Mouse (Mus musculus) midbrain, postnatal 0 days (tissue): ENCODE results near the gene Rgma. TPM values are rescaled to one million over a fixed set of nuclear protein-coding genes. Genes with fewer than 3 reads are reported as not detected.

ENCODE experiments used
- ATAC-seq: fragments of 200-750 bp; cut with Nextera tagmentation; 2 replicates; pipeline ENCODE4 v1.8.0; 2017; ENCODE audit warnings: moderate number of reproducible peaks, mild to moderate bottlenecking, moderate TSS enrichment, moderate library complexity; ENCODE audit not compliant: low FRiP score
- DNase-seq: peaks from one replicate; pipeline ENCODE4 v3.0.0-alpha.2; 2015; ENCODE audit warnings: low spot score
- H3K27ac ChIP-seq: fragments of 300-500 bp; sonication (generic); 2 replicates; pipeline ENCODE4 v1.5.1; 2014; ENCODE audit warnings: low read depth, mild to moderate bottlenecking, low read length, mixed read lengths
- H3K27me3 ChIP-seq: fragments of 300-500 bp; sonication (generic); 2 replicates; pipeline ENCODE4 v1.6.1; 2014; ENCODE audit warnings: low read length, control low read depth, mixed read lengths; ENCODE audit not compliant: insufficient read depth
- H3K36me3 ChIP-seq: fragments of 300-500 bp; sonication (generic); 2 replicates; pipeline ENCODE4 v1.6.1; 2014; ENCODE audit warnings: low read length, control low read depth, mixed read lengths; ENCODE audit not compliant: insufficient read depth
- H3K4me1 ChIP-seq: fragments of 300-500 bp; sonication (generic); 2 replicates; pipeline ENCODE4 v1.6.1; 2014; ENCODE audit warnings: mild to moderate bottlenecking, control low read depth, antibody characterized with exemption, low read length, mixed read lengths; ENCODE audit not compliant: insufficient read depth
- H3K4me2 ChIP-seq: fragments of 300-500 bp; sonication (generic); 2 replicates; pipeline ENCODE4 v1.6.1; 2014; ENCODE audit warnings: low read depth, mild to moderate bottlenecking, low read length, mixed read lengths; ENCODE audit not compliant: poor library complexity, severe bottlenecking
- H3K4me3 ChIP-seq: fragments of 300-500 bp; sonication (generic); 2 replicates; pipeline ENCODE4 v1.5.1; 2014; ENCODE audit warnings: low read depth, mild to moderate bottlenecking, low read length, moderate library complexity
- H3K9ac ChIP-seq: fragments of 300-500 bp; sonication (generic); replicated peaks from 2 replicates; pipeline ENCODE4 v1.6.1; 2014; ENCODE audit warnings: mild to moderate bottlenecking, low read length, moderate library complexity, mixed read lengths; ENCODE audit not compliant: poor library complexity, severe bottlenecking
- H3K9me3 ChIP-seq: fragments of 300-500 bp; sonication (generic); 2 replicates; pipeline ENCODE4 v1.6.1; 2016; ENCODE audit warnings: low read length, control low read depth
- CTCF ChIP-seq: IDR thresholded peaks from 2 replicates; pipeline ENCODE4 v1.5.1; 2016; ENCODE audit warnings: antibody characterized with exemption, mild to moderate bottlenecking
- WGBS: fragments of 180-500 bp; shearing (Covaris S2); extraction: QIAGEN DNeasy Blood & Tissue Kit; methylation state at CpG from one replicate; pipeline ENCODE4 v1.1.7; 2014; 5-methylcytosine and 5-hydroxymethylcytosine counted together
- polyA plus RNA-seq: library from polyadenylated mRNA; unstranded; fragments of >200 nt; fragmentation: Nextera tagmentation; extraction: Ambion mirVana; gene quantifications from 2 replicates; pipeline ENCODE4 v1.2.1, GENCODE M21; 2015
- total RNA-seq: library from RNA; depleted of rRNA; stranded (reverse); fragments of >200 nt; gene quantifications from 2 replicates; pipeline ENCODE4 v1.2.3, GENCODE M21; 2014

Gene Rgma
- total and polyA plus RNA-seq, 2 experiments from 2014 or later, result 42.9 to 160 TPM

DNA sequence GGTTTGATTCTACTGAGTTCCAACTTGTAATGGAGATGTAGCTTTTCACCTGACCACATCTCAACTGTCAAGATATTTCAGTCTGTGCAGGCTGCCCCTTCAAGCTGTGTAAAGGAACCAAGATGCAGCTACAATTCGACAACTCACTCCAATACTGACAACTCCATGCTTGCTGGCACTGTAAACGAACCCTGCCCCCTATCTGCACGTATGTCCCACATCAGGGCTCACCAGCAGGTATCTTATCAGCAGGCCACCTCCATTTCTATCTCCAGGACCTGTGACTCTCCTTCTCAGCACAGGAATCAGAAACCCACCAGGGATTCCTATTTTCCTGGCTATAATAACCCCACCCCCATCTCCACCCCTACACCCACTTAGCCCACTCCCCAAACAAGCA is 53.2 kb downstream of the Rgma start:
- TF ChIP-seq CTCF, result no peak
- Histone ChIP-seq H3K36me3 (peaks cover 28% of the 10 kb centered on the region), H3K4me3 (no peak overlapping the region), H3K9me3 (no peaks in the 10 kb centered on the region), H3K27me3 (no peaks in the 10 kb centered on the region), H3K9ac (no peak overlapping the region), H3K4me1 (0 out of 2 replicates have a peak, but pooled peaks cover 2% of the 10 kb centered on the region), H3K27ac (no peak overlapping the region), H3K4me2 (no peak overlapping the region)
- no peak for ATAC-seq
- 90% methylated on average over 3 of the region's 3 CpGs for WGBS
- no peak for DNase-seq

- H3K27ac ChIP-seq, result peak overlapping the region; percentile 38
- H3K4me3 ChIP-seq, result no peak overlapping the region
- H3K27me3 ChIP-seq, result no peaks in the 10 kb centered on the region
- DNase-seq, result no peak
- H3K36me3 ChIP-seq, result peaks cover 43% of the 10 kb centered on the region
- 68% methylated on average over 6 of the region's 6 CpGs for WGBS
- H3K4me2 ChIP-seq, result no peak overlapping the region
- no peak for ATAC-seq
- peak; percentile 29 for TF ChIP-seq CTCF
- H3K4me1 ChIP-seq, result no peaks in the 10 kb centered on the region
- H3K9ac ChIP-seq, result no peak overlapping the region
- no peaks in the 10 kb centered on the region for H3K9me3 ChIP-seq
Measured at GRCm38 (mm10) chr7:73433637-73434335, 58.5 kb downstream of the Rgma start.

DNA sequence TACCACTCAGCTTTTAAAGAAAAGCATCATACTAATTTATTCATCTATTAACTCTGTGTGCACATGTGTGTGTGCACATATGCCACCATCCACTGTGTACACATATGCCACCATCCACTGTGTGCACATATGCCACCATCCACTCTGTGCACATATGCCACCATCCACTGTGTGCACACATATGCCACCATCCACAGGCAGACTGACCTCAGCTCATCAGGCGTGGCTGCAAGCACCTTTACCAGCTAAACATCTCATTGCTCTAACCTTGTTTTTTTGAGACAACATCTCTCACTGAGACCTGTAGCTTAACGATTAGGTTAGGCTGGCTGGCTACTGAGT is 59.0 kb downstream of the Rgma start:
- H3K27ac ChIP-seq, result no peak overlapping the region
- DNase-seq, result no peak
- 89% methylated on average over 2 of the region's 2 CpGs for WGBS
- H3K4me1 ChIP-seq, result no peaks in the 10 kb centered on the region
- no peaks in the 10 kb centered on the region for H3K27me3 ChIP-seq
- H3K9me3 ChIP-seq, result no peaks in the 10 kb centered on the region
- no peak overlapping the region for H3K4me3 ChIP-seq
- no peak for ATAC-seq
- no peak for TF ChIP-seq CTCF
- H3K4me2 ChIP-seq, result no peak overlapping the region
- H3K36me3 ChIP-seq, result peaks cover 43% of the 10 kb centered on the region
- no peak overlapping the region for H3K9ac ChIP-seq

DNA sequence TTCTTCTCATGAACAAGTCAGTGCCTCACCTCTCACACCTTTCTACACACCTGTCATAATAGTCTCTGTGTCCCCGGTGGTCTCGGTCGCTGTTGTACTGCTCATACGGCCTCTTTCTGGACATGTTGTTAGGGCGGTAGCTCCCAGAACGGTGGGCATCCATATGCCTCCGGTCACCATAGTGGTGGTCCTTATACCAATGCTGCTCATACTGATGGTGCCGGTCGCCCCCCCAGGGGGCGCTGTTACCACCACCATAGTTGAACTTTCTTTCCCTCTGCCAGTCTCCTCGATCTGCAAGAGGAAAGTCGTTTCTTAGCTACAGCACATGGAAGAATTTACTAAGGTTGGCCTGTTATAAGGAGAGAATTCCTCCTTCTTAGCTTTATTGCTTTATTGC is 60.4 kb downstream of the Rgma start:
- no peak for DNase-seq
- 75% methylated on average over 12 of the region's 12 CpGs for WGBS

GRCm38 (mm10) chr7:73441802-73442201 is 66.5 kb downstream of the Rgma start:
- no peaks in the 10 kb centered on the region for H3K4me1 ChIP-seq
- H3K9me3 ChIP-seq, result no peaks in the 10 kb centered on the region
- TF ChIP-seq CTCF, result no peak
- WGBS, result 96% methylated on average over 3 of the region's 3 CpGs
- no peak for DNase-seq
- no peak overlapping the region for H3K4me2 ChIP-seq
- H3K4me3 ChIP-seq, result no peak overlapping the region
- no peak overlapping the region for H3K9ac ChIP-seq
- H3K27me3 ChIP-seq, result no peaks in the 10 kb centered on the region
- no peak for ATAC-seq
- no peak overlapping the region for H3K27ac ChIP-seq
- H3K36me3 ChIP-seq, result peaks cover 74% of the 10 kb centered on the region

More for the DNA sequence above, 60.4 kb downstream of the Rgma start:
- 0 out of 2 replicates have a peak, but pooled peaks have one; percentile 56 for ATAC-seq
- peak; percentile 54 for TF ChIP-seq CTCF
- H3K9me3 ChIP-seq, result no peaks in the 10 kb centered on the region
- no peak overlapping the region for H3K4me2 ChIP-seq
- no peak overlapping the region for H3K9ac ChIP-seq
- H3K4me1 ChIP-seq, result no peaks in the 10 kb centered on the region
- no peaks in the 10 kb centered on the region for H3K27me3 ChIP-seq
- H3K36me3 ChIP-seq, result peaks cover 49% of the 10 kb centered on the region
- no peak overlapping the region for H3K27ac ChIP-seq
- H3K4me3 ChIP-seq, result no peak overlapping the region

DNA sequence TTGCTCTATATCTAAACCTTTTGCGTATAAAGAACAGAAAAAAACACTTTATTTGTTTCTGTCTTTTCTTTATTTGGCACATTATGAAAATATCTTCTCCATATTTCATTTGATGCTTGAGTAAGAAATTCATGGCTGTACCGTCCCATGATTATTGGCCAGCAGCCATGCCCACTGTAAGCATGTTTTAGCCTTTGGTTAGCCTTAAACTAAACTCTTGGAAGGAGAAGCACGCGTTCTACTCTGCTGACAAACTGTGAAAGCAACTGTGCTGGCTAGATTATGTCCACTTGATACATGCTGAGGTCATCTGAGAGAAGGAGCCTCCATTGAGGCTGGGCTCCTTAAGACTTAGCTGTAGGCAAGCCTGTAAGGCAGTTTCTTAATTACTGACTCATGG is 66.9 kb downstream of the Rgma start:
- H3K27ac ChIP-seq, result no peak overlapping the region
- no peak overlapping the region for H3K4me2 ChIP-seq
- ATAC-seq, result no peak
- no peaks in the 10 kb centered on the region for H3K9me3 ChIP-seq
- no peak for DNase-seq
- no peaks in the 10 kb centered on the region for H3K27me3 ChIP-seq
- peaks cover 78% of the 10 kb centered on the region for H3K36me3 ChIP-seq
- no peak for TF ChIP-seq CTCF
- no peaks in the 10 kb centered on the region for H3K4me1 ChIP-seq
- H3K4me3 ChIP-seq, result no peak overlapping the region
- no peak overlapping the region for H3K9ac ChIP-seq
- 93% methylated on average over 4 of the region's 4 CpGs for WGBS
